Mouse (Mus musculus) thymus, postnatal 36 days (tissue): ENCODE measurements at regions not wholly inside any gene's neighbourhood (a gene's known extent, or its start where the extent isn't known, plus 50 kb on each side); places are given as distances from the start of the nearest gene placed in this dataset.

Source experiments
- DNase-seq, 2 experiments: peaks; one replicate each; pipeline ENCODE4 v3.0.0; 2022; ENCODE audit warnings: mixed read lengths in 2 of 2

DNA sequence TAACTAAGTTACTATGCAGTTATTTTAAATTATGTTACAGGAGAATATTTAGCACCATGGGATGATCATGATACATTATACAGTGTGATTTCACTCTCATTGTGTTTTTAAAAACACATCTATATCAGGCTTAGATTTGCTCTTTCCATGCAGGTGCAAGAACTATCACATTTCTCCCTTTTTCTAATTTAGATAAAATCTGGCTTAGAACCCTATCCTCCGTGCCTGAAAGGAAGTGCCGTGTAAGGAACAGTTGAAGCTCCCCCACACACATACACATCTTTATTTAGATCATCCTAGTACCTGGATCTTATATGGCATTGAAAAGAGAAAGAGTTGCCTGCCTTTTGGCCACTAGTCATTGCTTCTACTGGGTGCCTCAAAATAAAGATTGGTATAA, 925.0 kb upstream of the Gm7489 start:
- DNase-seq = no peak

DNA sequence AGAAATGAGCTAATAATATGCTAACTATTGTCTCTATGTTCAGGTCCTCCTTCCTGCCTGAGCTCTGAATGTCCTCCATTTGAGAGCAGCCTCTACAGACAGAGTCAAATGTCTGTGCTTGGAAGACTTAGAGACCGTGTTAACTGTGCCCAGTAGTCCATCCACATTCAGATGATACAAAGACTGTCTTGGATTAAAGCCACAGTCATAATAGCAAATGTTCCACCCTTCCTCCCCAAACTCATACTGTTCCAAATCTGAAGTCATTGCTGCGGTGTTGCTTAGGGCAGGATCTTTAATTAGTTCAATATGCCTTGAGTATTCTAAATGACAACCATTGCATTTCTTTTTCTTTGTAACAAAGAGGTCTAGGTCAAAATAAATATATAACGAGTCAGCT, 923.2 kb upstream of the Gm7489 start:
- no peak for DNase-seq

DNA sequence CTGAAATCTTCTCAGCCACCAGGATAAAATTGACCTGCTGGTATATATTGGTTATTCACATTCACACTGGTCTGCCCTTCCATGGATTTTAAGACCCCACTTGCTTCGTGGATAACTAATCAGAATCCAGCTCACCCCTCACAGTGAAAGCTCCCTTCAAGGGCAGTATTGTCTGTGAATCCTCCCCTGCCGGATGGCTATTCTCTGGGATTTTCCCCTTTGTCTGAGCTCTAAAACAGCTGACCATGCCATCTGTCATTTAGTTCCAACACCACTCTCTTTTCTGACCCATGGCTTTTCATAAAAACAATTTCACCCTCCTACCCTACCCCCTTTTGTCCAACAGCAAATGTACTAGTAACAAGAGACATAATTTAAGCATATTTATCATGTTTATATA, 920.8 kb upstream of the Gm7489 start:
- no peak for DNase-seq

DNA sequence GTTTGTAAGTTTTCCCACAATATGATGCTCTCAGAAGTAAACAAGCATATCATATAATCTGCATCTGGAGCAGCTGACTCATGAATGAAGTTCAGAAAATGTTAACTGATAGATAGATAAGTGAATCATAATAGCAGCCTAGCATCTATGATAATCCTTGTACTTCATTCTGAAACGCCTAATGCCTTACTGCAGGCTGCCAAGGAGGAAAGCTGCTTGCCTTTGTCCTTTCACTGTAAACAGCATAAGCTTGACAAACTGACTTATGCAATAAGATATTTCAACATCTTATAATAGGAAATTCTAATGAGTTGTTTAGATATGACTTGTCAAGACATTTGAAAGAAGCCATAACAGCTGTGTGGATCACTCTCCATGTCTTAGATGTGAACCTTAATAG, 920.3 kb upstream of the Gm7489 start:
- no peak for DNase-seq

DNA sequence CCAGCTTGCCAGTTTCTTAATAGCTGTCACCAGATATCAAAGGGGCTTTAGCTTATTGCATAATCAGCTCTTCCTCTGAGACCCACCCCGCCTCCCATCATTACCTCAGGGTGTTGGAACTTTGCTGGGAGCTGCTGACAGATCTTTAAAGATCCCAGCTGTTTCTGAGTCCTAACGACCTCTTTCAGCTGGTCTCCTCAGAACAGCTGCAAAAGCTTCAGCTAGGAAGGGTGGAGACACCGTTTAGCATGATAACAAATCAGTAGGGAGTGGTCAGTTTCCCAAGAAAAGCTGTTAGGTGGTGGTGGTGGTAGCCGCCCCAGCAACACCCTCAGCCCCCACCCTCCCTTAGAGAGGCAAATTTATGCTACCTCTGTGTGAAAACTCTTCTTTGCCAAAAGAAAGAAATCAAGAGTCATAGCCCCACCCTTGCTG, 916.9 kb upstream of the Gm7489 start:
- no peak for DNase-seq

- no peak for DNase-seq
These were observed 901.9 kb upstream of the Gm7489 start for GRCm38 (mm10) chr15:52982821-52983220.

GRCm38 (mm10) chr15:52990580-52990979, 894.1 kb upstream of the Gm7489 start:
- DNase-seq = no peak

DNA sequence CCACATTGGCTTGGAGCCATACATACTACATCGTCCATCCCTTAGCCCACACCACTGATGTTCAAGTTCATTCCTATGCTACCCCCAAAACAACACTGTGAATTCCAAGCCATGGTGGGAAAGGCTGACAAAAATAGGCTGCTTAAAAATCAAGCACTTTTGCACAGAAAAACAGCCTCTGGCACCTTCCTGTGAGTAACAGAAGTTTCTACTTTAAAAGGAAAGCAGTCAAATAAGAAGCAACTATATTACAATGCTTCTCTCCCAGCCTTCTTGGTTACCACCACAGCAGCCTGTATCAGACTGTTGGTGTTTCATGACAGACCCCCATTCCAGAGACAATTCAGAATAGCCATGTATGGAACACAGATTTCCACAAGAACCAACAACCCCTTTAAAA, 890.4 kb upstream of the Gm7489 start:
- no peak for DNase-seq

DNA sequence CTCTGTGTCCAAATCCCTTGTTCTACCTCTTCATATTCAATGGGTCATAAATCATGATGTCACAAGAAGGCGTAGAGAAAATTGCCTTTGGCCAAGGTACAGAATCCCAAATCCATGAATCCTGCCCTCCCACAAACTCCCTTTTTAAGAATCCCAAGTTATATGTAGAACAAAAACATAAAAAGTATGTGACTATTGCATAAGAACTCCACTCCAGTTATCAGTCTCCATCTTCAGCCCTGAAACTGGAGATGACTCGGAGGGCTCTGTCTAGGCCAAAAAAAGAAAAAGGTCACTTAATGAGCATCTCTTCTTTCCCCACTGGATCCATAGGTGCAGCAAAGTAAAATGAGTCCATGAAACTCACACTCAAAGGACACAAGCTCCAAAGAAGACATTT, 885.5 kb upstream of the Gm7489 start:
- DNase-seq = no peak

- DNase-seq = no peak
These were observed 884.9 kb upstream of the Gm7489 start for GRCm38 (mm10) chr15:52999776-53000175.

DNA sequence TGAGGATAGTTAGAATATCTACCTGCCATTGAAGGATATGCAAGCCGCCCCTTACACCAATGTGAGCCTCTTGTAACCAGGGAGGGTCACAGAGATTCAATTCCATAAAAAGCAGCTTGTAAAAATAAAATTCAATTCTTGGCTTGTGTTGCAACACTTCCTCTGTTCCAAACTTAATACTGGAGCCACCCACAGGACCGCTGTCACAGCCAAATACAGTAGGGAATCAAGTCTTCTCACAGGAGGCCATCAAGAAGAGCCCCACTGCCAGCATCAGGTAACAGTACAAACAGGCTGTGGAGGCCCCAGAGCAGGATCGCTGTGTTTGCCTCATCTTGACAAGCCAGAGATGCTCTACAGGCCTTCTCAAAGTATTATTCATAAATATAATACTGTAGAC, 883.3 kb upstream of the Gm7489 start:
- DNase-seq = no peak

GRCm38 (mm10) chr15:53001964-53002363, 882.7 kb upstream of the Gm7489 start:
- no peak for DNase-seq

- DNase-seq = no peak
These were observed 880.6 kb upstream of the Gm7489 start for GRCm38 (mm10) chr15:53004078-53004477.

- DNase-seq = no peak
These were observed 877.9 kb upstream of the Gm7489 start for GRCm38 (mm10) chr15:53006844-53007243.

- no peak for DNase-seq
These were observed 875.4 kb upstream of the Gm7489 start for GRCm38 (mm10) chr15:53009337-53009736.
